Mouse (Mus musculus) liver, embryonic 15.5 days (tissue): ENCODE measurements at regions not wholly inside any gene's neighbourhood (a gene's known extent, or its start where the extent isn't known, plus 50 kb on each side); places are given as distances from the start of the nearest gene placed in this dataset.

Experiments used
- ATAC-seq: fragments of 200-750 bp; cut with Nextera tagmentation; 2 replicates; pipeline ENCODE4 v1.8.0; 2017; ENCODE audit warnings: moderate number of reproducible peaks, mild to moderate bottlenecking, moderate library complexity; ENCODE audit not compliant: insufficient read depth
- H3K27ac ChIP-seq: fragments of 300-500 bp; sonication (generic); replicated peaks from 2 replicates; pipeline ENCODE4 v1.5.1; 2015; ENCODE audit warnings: mild to moderate bottlenecking, inconsistent platforms
- H3K27me3 ChIP-seq: fragments of 300-500 bp; sonication (generic); 2 replicates; pipeline ENCODE4 v1.6.1; 2015; ENCODE audit warnings: mild to moderate bottlenecking, inconsistent platforms
- H3K36me3 ChIP-seq: fragments of 300-500 bp; sonication (generic); replicated peaks from 2 replicates; pipeline ENCODE4 v1.6.1; 2015; ENCODE audit warnings: moderate library complexity, mild to moderate bottlenecking, inconsistent platforms
- H3K4me1 ChIP-seq: fragments of 300-500 bp; sonication (generic); replicated peaks from 2 replicates; pipeline ENCODE4 v1.6.1; 2015; ENCODE audit warnings: inconsistent platforms
- H3K4me2 ChIP-seq: fragments of 300-500 bp; sonication (generic); 2 replicates; pipeline ENCODE4 v1.6.1; 2015; ENCODE audit warnings: moderate library complexity, mild to moderate bottlenecking, inconsistent platforms
- H3K4me3 ChIP-seq: fragments of 300-500 bp; sonication (generic); replicated peaks from 2 replicates; pipeline ENCODE4 v1.5.1; 2015; ENCODE audit warnings: mild to moderate bottlenecking, inconsistent platforms
- H3K9ac ChIP-seq: fragments of 300-500 bp; sonication (generic); 2 replicates; pipeline ENCODE4 v1.6.1; 2015; ENCODE audit warnings: moderate library complexity, mild to moderate bottlenecking, inconsistent platforms
- H3K9me3 ChIP-seq: fragments of 300-500 bp; sonication (generic); replicated peaks from 2 replicates; pipeline ENCODE4 v1.6.1; 2016; ENCODE audit warnings: inconsistent platforms
- WGBS: fragments of 180-500 bp; shearing (Covaris S2); methylation state at CpG from one replicate; pipeline ENCODE4 v1.1.7; 2015; ENCODE audit warnings: mixed read lengths; ENCODE audit not compliant: insufficient replicate concordance; 5-methylcytosine and 5-hydroxymethylcytosine counted together

- ATAC-seq = no peak
- Histone ChIP-seq H3K9ac (no peak overlapping the region), H3K9me3 (no peaks in the 10 kb centered on the region), H3K27ac (no peak overlapping the region), H3K4me2 (no peak overlapping the region), H3K4me3 (no peak overlapping the region), H3K27me3 (no peaks in the 10 kb centered on the region), H3K36me3 (no peaks in the 10 kb centered on the region), H3K4me1 (no peaks in the 10 kb centered on the region)
- 44% methylated on average over 7 of the region's 7 CpGs for WGBS
These were observed 62.2 kb upstream of the Blcap start for GRCm38 (mm10) chr2:157633286-157633685.

DNA sequence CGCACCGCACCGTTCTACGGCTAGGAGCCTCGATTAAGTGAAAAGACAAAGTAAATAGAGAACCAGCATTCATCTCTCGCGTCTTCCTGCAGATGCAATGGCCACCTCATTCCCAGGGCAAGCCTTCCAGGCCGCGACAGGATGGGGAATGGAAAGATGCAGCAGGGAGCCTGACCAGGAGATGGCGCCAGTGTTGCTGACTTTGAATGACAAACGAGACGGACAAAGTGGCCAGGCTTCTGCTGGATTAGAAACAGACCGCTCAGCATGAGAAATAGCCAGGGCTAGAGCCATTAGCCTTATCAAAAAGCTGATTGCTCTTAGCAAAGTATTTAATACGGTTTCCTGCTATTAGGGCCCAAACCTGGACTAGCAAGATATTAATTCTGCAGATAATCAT, 64.6 kb upstream of the Blcap start:
- no peaks in the 10 kb centered on the region for H3K9me3 ChIP-seq
- no peak overlapping the region for H3K27ac ChIP-seq
- 6% methylated on average over 14 of the region's 14 CpGs for WGBS
- H3K4me1 ChIP-seq = no peaks in the 10 kb centered on the region
- H3K4me2 ChIP-seq = no peak overlapping the region
- H3K4me3 ChIP-seq = no peak overlapping the region
- H3K36me3 ChIP-seq = no peaks in the 10 kb centered on the region
- H3K27me3 ChIP-seq = no peaks in the 10 kb centered on the region
- ATAC-seq = no peak
- H3K9ac ChIP-seq = no peak overlapping the region

DNA sequence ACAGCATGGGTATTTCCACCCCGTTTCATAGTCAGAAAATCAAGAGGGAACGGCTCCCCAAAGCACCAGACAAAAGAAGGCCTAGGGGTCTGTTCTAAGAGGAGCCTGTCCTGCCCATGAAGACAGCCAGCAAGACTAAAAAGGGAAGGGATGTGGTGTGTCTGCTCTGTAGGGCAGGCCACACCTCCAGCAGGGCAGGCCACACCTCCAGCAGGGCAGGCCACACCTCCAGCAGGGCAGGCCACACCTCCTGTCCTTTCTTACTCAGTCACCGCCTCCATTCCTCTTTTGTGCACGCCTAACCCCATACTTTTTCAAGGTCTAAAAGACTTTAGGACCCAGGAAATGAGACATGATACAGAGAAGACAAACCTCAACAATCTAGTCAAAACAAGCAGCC, 69.8 kb upstream of the Blcap start:
- no peaks in the 10 kb centered on the region for H3K27me3 ChIP-seq
- ATAC-seq = no peak
- no peak overlapping the region for H3K27ac ChIP-seq

GRCm38 (mm10) chr2:157663584-157664375, 73.4 kb upstream of the Ctnnbl1 start:
- WGBS = 15% methylated on average over 20 of the region's 20 CpGs
- Histone ChIP-seq H3K9me3 (no peaks in the 10 kb centered on the region), H3K27ac (no peak overlapping the region), H3K27me3 (no peaks in the 10 kb centered on the region), H3K4me1 (no peaks in the 10 kb centered on the region), H3K4me2 (no peak overlapping the region), H3K9ac (no peak overlapping the region), H3K36me3 (no peaks in the 10 kb centered on the region), H3K4me3 (no peak overlapping the region)
- no peak for ATAC-seq

More for the DNA sequence above, 69.8 kb upstream of the Blcap start:
- no peaks in the 10 kb centered on the region for H3K9me3 ChIP-seq
- no peak overlapping the region for H3K4me3 ChIP-seq
- 30% methylated on average over 4 of the region's 4 CpGs for WGBS
- H3K4me1 ChIP-seq = no peaks in the 10 kb centered on the region
- H3K4me2 ChIP-seq = no peak overlapping the region
- no peak overlapping the region for H3K9ac ChIP-seq
- no peaks in the 10 kb centered on the region for H3K36me3 ChIP-seq

DNA sequence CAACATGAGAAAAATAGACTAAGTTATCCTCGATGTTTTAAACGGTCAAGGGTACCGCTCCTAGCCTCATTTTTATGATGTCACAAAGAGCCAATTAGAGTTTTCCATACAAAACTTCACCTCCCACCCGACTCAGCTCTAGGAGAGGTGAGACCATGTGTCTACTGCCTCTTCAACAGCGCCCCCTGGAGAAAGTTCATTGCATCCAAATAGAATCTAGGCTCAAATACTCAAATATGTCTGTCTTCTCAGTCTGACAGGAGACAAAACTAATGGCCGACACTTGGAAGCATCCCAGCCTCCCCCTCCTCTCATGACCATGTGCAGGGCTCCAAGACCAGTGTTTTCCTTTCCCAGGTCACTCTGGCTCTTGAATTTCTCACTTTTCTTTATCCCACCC, 72.7 kb upstream of the Ctnnbl1 start:
- Histone ChIP-seq H3K36me3 (no peaks in the 10 kb centered on the region), H3K27ac (no peak overlapping the region), H3K9ac (no peak overlapping the region), H3K27me3 (no peaks in the 10 kb centered on the region), H3K4me3 (no peak overlapping the region), H3K4me1 (no peaks in the 10 kb centered on the region), H3K9me3 (no peaks in the 10 kb centered on the region), H3K4me2 (no peak overlapping the region)
- ATAC-seq = no peak
- WGBS = 40% methylated on average over 6 of the region's 6 CpGs

- Histone ChIP-seq H3K9me3 (no peaks in the 10 kb centered on the region), H3K27ac (no peak overlapping the region), H3K27me3 (no peaks in the 10 kb centered on the region), H3K4me3 (no peak overlapping the region), H3K4me1 (no peaks in the 10 kb centered on the region), H3K4me2 (no peak overlapping the region), H3K9ac (no peak overlapping the region), H3K36me3 (no peaks in the 10 kb centered on the region)
- 50% methylated on average over 2 of the region's 2 CpGs for WGBS
- no peak for ATAC-seq
These were observed 67.0 kb upstream of the Ctnnbl1 start for GRCm38 (mm10) chr2:157670191-157670590.

- H3K9ac ChIP-seq = no peak overlapping the region
- no peaks in the 10 kb centered on the region for H3K9me3 ChIP-seq
- H3K4me1 ChIP-seq = peaks cover 18% of the 10 kb centered on the region; the same call in 1 of the 2 replicates
- WGBS = 64% methylated on average over 19 of the region's 19 CpGs
- no peaks in the 10 kb centered on the region for H3K36me3 ChIP-seq
- ATAC-seq = no peak
- no peaks in the 10 kb centered on the region for H3K27me3 ChIP-seq
- no peak overlapping the region for H3K4me2 ChIP-seq
- H3K27ac ChIP-seq = no peak overlapping the region
- no peak overlapping the region for H3K4me3 ChIP-seq
These were observed 62.3 kb upstream of the Ctnnbl1 start for GRCm38 (mm10) chr2:157674906-157675305.

DNA sequence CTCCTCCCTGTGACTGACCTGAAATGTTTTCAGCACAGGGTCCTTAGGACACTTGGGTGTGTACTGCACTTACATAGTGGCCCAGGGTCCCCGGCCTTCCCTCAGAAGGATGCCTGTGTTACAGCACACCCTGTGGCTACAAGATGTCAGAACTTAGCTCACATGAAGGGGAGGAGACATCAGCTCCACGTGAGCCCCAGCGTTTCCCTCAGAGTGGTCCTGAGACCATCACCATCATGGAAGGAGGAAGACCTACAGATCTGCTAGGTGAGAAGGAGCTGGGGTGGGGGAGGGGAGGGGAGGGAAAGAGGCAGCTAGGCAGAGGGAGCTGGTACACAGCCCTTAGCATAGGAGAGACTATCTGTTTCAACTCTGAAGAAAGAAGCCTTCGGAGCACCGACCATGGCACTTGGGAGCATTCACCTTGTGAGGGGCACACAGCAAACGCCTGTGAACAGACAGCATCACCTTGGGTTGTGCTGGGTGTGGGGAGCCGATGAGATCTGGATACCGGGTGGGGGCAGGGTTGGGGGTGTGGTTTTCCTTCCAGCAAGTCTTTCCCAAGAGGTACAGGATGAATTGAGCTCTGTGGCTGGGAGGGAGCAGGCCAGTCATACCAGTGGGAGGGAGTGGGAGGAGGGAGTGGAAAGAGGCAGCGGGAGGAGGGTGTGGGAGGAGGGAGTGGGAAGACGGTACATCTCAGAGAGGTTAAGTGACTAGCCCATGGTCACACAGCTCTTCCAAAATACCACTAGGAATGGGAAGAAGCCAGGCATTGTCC, 60.6 kb upstream of the Ctnnbl1 start:
- H3K4me2 ChIP-seq = peak overlapping the region; percentile 6; the same call in 1 of the 2 replicates
- H3K9me3 ChIP-seq = no peaks in the 10 kb centered on the region
- H3K27me3 ChIP-seq = no peaks in the 10 kb centered on the region
- H3K36me3 ChIP-seq = no peaks in the 10 kb centered on the region
- 29% methylated on average over 10 of the region's 10 CpGs for WGBS
- H3K9ac ChIP-seq = no peak overlapping the region
- peak; percentile 67 for ATAC-seq
- H3K27ac ChIP-seq = no peak overlapping the region
- peaks cover 18% of the 10 kb centered on the region; the same call in 1 of the 2 replicates for H3K4me1 ChIP-seq
- H3K4me3 ChIP-seq = no peak overlapping the region

- WGBS = 7% methylated on average over 7 of the region's 7 CpGs
- no peak overlapping the region; the same call in 1 of the 2 replicates for H3K27ac ChIP-seq
- no peaks in the 10 kb centered on the region for H3K9me3 ChIP-seq
- H3K9ac ChIP-seq = no peak overlapping the region
- H3K4me2 ChIP-seq = peak overlapping the region; percentile 6; the same call in 1 of the 2 replicates
- peak; percentile 92 for ATAC-seq
- H3K4me1 ChIP-seq = peaks cover 18% of the 10 kb centered on the region; the same call in 1 of the 2 replicates
- no peaks in the 10 kb centered on the region for H3K36me3 ChIP-seq
- no peaks in the 10 kb centered on the region for H3K27me3 ChIP-seq
- no peak overlapping the region for H3K4me3 ChIP-seq
These were observed 59.9 kb upstream of the Ctnnbl1 start for GRCm38 (mm10) chr2:157677262-157677661.

DNA sequence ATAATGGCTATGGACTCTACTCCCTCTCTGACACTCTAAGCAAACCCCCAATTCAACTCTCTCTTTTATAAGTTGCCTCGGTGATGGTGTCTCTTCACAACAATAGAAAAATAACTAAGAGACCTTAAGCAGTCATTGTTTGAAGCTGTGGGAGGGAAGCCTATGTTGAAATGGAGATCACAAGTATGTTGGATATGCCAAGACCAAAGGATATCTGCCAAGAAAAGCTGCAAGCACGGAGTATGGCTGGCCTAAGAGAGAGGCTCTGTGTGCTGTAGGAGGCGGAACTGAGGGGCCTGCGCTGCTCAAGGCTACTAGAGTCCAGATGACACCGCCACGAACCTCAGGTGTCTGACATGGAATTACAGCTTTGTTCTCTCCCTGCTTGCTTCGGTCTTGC, 55.3 kb upstream of the Ctnnbl1 start:
- Histone ChIP-seq H3K4me3 (no peak overlapping the region), H3K4me1 (peaks cover 8% of the 10 kb centered on the region; the same call in 1 of the 2 replicates), H3K9me3 (no peaks in the 10 kb centered on the region), H3K27me3 (no peaks in the 10 kb centered on the region), H3K9ac (no peak overlapping the region), H3K36me3 (no peaks in the 10 kb centered on the region), H3K4me2 (no peak overlapping the region), H3K27ac (no peak overlapping the region)
- ATAC-seq = no peak
- WGBS = 67% methylated on average over 7 of the region's 7 CpGs
